Mouse (Mus musculus): Measurements from ENCODE around the gene Plekhs1.
"Not testable (repeated sequence)": the region's sequence is repeated elsewhere in the genome, so short reads cannot be mapped to it uniquely, and the experiment has no call there.

Plekhs1 gene

GRCm38 (mm10) chr19:56459154-56460050 is 2.0 kb upstream of the Plekhs1 start:
- DNase-seq = peak; percentile 88

- DNase-seq = no peak
These were observed 1.2 kb upstream of the Plekhs1 start for GRCm38 (mm10) chr19:56460241-56460640.

GRCm38 (mm10) chr19:56462786-56463185 is 1.3 kb downstream of the Plekhs1 start:
- no peak for DNase-seq

- no peak for DNase-seq
These were observed 5.0 kb downstream of the Plekhs1 start for GRCm38 (mm10) chr19:56466486-56466885.

GRCm38 (mm10) chr19:56470286-56471020 is 9.0 kb downstream of the Plekhs1 start:
- DNase-seq = no peak

GRCm38 (mm10) chr19:56471934-56472333 is 10.5 kb downstream of the Plekhs1 start:
- DNase-seq = no peak

GRCm38 (mm10) chr19:56474869-56475550 is 13.6 kb downstream of the Plekhs1 start:
- no peak for DNase-seq

- no peak for DNase-seq
These were observed 15.1 kb downstream of the Plekhs1 start for GRCm38 (mm10) chr19:56476546-56476945.

GRCm38 (mm10) chr19:56477253-56477652 is 15.8 kb downstream of the Plekhs1 start:
- no peak for DNase-seq

- DNase-seq = peak; percentile 74
These were observed 16.4 kb downstream of the Plekhs1 start for GRCm38 (mm10) chr19:56477832-56478231.

GRCm38 (mm10) chr19:56484630-56485375 is 23.4 kb downstream of the Plekhs1 start:
- DNase-seq = no peak

- DNase-seq = peak; percentile 34
These were observed 24.2 kb downstream of the Plekhs1 start for GRCm38 (mm10) chr19:56485376-56486271.

- DNase-seq = no peak
These were observed 25.5 kb downstream of the Plekhs1 start for GRCm38 (mm10) chr19:56486926-56487325.

GRCm38 (mm10) chr19:56487339-56487738 is 25.9 kb downstream of the Plekhs1 start:
- DNase-seq = no peak

GRCm38 (mm10) chr19:56489601-56490000 is 28.2 kb downstream of the Plekhs1 start:
- DNase-seq = no peak

GRCm38 (mm10) chr19:56494157-56494556 is 32.7 kb downstream of the Plekhs1 start:
- DNase-seq = not testable (repeated sequence)

- not testable (repeated sequence) for DNase-seq
These were observed 41.6 kb downstream of the Plekhs1 start for GRCm38 (mm10) chr19:56503069-56503468.

- not testable (repeated sequence) for DNase-seq
These were observed 42.1 kb downstream of the Plekhs1 start for GRCm38 (mm10) chr19:56503525-56503924.

- DNase-seq = not testable (repeated sequence)
These were observed 49.8 kb downstream of the Plekhs1 start for GRCm38 (mm10) chr19:56511207-56511606.

- DNase-seq = not testable (repeated sequence)
These were observed 52.1 kb downstream of the Plekhs1 start for GRCm38 (mm10) chr19:56513527-56513926.

- not testable (repeated sequence) for DNase-seq
These were observed 58.0 kb downstream of the Plekhs1 start for GRCm38 (mm10) chr19:56519408-56519807.
